Mouse (Mus musculus) heart, embryonic 12.5 days (tissue): ENCODE results near the gene Cox4i1. TPM values are rescaled to one million over a fixed set of nuclear protein-coding genes. Genes with fewer than 3 reads are reported as not detected.

Source experiments
- ATAC-seq: fragments of 200-750 bp; cut with Nextera tagmentation; 2 replicates; pipeline ENCODE4 v1.8.0; 2017; ENCODE audit warnings: moderate TSS enrichment, moderate library complexity; ENCODE audit not compliant: insufficient number of reproducible peaks, low FRiP score
- H3K27ac ChIP-seq: fragments of 300-500 bp; sonication (generic); 2 replicates; pipeline ENCODE4 v1.5.1; 2016; ENCODE audit warnings: mild to moderate bottlenecking, moderate library complexity; ENCODE audit not compliant: poor library complexity, severe bottlenecking
- H3K27me3 ChIP-seq: fragments of 300-500 bp; sonication (generic); replicated peaks from 2 replicates; pipeline ENCODE4 v1.6.1; 2016; ENCODE audit warnings: mild to moderate bottlenecking, moderate library complexity
- H3K36me3 ChIP-seq: fragments of 300-500 bp; sonication (generic); 2 replicates; pipeline ENCODE4 v1.6.1; 2016; ENCODE audit warnings: mild to moderate bottlenecking, moderate library complexity
- H3K4me1 ChIP-seq: fragments of 300-500 bp; sonication (generic); replicated peaks from 2 replicates; pipeline ENCODE4 v1.6.1; 2016; ENCODE audit warnings: mild to moderate bottlenecking
- H3K4me2 ChIP-seq: fragments of 300-500 bp; sonication (generic); 2 replicates; pipeline ENCODE4 v1.6.1; 2016; ENCODE audit warnings: mild to moderate bottlenecking, moderate library complexity
- H3K4me3 ChIP-seq: fragments of 300-500 bp; sonication (generic); 2 replicates; pipeline ENCODE4 v1.5.1; 2016; ENCODE audit warnings: mild to moderate bottlenecking
- H3K9ac ChIP-seq: fragments of 300-500 bp; sonication (generic); 2 replicates; pipeline ENCODE4 v1.6.1; 2016; ENCODE audit warnings: mild to moderate bottlenecking, moderate library complexity
- H3K9me3 ChIP-seq: fragments of 300-500 bp; sonication (generic); replicated peaks from 2 replicates; pipeline ENCODE4 v1.6.1; 2016; ENCODE audit warnings: mild to moderate bottlenecking, moderate library complexity
- WGBS: fragments of 180-500 bp; shearing (Covaris S2); methylation state at CpG from one replicate; pipeline ENCODE4 v1.1.7; 2016; 5-methylcytosine and 5-hydroxymethylcytosine counted together
- polyA plus RNA-seq: library from polyadenylated mRNA; unstranded; fragments of >200 nt; fragmentation: Nextera tagmentation; extraction: Ambion mirVana; gene quantifications from 2 replicates; pipeline ENCODE4 v1.2.1, GENCODE M21; 2016

Cox4i1 gene
- polyA plus RNA-seq, result 1,676 and 1,716 TPM in 2 replicates

GRCm38 (mm10) chr8:120667561-120668373 is at the start of gene Cox4i1, which contains the start of gene Gm27021:
Cox4i1 (plus strand) TSS chr8:120668222.
Gm27021 (minus strand) TSS chr8:120668079.
- H3K27ac ChIP-seq, result peak within 1 kb of the TSS; percentile 88
- peaks cover 31% of the 10 kb centered on the region for H3K36me3 ChIP-seq
- ATAC-seq, result peak; percentile 95
- H3K27me3 ChIP-seq, result no peaks in the 10 kb centered on the region
- peak within 1 kb of the TSS; percentile 85 for H3K4me3 ChIP-seq
- H3K4me2 ChIP-seq, result peak within 1 kb of the TSS; percentile 80
- H3K9me3 ChIP-seq, result no peaks in the 10 kb centered on the region
- WGBS, result under 1% methylated on average over 105 of the region's 105 CpGs
- peak within 1 kb of the TSS; percentile 99 for H3K9ac ChIP-seq
- H3K4me1 ChIP-seq, result peaks cover 47% of the 10 kb centered on the region

DNA sequence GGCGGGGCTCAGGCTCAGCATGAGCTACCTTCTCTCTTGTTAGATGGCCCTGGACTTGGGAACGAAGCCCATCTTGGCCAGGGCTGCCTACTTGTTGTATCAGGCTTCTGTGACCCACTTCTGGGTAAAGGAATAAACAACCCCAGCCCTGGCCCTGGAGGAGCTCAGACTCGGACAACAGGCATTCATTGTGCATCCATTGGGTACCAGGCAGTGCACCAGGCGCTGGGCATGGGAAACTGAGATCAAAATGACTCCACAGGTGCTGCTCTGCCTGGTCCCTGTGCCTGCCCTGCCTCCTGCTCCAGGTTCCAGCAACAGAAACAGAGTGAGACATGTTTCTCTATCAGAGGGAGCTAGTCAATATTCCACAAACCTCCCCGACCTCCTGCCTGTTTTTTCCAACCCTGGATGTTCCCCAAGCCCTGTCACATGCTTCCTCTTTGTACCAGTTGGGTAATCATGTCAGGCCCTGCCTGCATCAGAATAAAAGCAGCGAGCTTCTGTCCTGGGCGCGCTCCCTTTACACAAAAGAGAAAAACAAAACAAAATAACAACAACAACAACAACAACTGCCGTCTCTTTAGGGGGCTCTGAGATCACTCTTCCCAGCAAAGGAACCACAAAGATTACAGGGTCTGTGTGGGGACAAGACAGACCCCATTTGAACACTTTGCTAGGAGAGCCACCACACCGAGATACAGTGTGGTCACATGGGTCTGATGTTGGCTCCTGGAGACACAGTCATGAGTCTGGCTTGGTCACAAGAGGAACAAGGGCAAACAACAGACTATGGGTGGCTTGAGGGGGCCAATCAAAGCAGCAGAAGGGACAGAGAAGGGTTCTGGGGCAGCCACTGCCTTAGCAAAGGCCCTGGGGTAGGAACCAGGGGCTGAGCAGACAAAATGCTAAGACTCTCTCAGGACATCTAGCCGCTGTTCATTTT is 48.5 kb upstream of the Cox4i1 start:
- peaks cover 50% of the 10 kb centered on the region for H3K4me1 ChIP-seq
- H3K4me2 ChIP-seq, result no peak overlapping the region
- H3K9ac ChIP-seq, result no peak overlapping the region; the same call in 1 of the 2 replicates
- H3K9me3 ChIP-seq, result no peaks in the 10 kb centered on the region
- H3K27me3 ChIP-seq, result no peaks in the 10 kb centered on the region
- 73% methylated on average over 11 of the region's 11 CpGs for WGBS
- no peak for ATAC-seq
- no peaks in the 10 kb centered on the region for H3K36me3 ChIP-seq
- H3K4me3 ChIP-seq, result no peak overlapping the region
- no peak overlapping the region for H3K27ac ChIP-seq

DNA sequence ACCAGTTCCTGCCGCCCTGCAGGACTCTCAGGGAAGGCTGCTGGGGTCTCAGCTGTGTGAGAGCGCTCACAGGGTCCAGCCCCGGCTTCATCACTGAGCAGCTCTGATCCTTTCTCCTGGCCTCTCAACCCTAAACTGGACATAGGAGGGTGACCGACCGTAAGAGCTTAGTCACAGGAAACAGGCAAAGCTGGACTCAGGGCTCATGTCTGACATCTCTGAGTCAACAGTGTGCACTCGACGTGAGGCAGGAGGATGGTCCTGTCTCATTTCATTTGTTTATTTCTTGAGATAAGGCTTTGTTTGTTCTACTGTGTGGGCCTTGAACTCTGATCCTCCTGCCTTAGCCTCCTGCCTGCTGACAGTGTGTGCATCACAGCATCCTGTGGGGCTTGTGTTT is 47.6 kb upstream of the Cox4i1 start:
- H3K4me1 ChIP-seq, result peaks cover 50% of the 10 kb centered on the region
- WGBS, result 40% methylated on average over 7 of the region's 7 CpGs

DNA sequence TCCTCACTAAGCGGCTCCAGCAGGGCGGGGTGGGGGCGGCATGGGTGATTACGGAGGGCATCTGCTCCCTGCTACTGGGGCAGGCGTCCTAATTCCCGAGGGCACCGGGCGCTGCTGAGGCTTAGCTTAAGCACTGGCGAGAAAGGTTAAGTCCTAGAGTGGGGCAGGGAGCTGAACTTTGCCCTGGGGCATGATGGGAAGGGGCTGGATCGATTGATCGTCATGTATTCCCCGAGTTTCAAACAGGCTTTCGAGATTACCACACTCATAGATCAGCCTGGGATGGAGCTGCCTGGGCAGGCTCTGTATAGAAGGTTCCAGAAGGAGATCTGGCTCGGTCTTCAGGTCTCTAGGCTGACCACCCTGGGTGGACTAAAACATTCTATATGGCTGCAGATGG is 45.9 kb upstream of the Cox4i1 start:
- no peaks in the 10 kb centered on the region for H3K36me3 ChIP-seq
- peak overlapping the region; percentile 9; the same call in 1 of the 2 replicates for H3K9ac ChIP-seq
- H3K27me3 ChIP-seq, result no peaks in the 10 kb centered on the region
- ATAC-seq, result 0 out of 2 replicates have a peak, but pooled peaks have one; percentile 19
- 0 out of 2 replicates have a peak overlapping the region, but pooled peaks have one; percentile 7 for H3K27ac ChIP-seq
- 0 out of 2 replicates have a peak overlapping the region, but pooled peaks have one; percentile 13 for H3K4me2 ChIP-seq
- H3K9me3 ChIP-seq, result no peaks in the 10 kb centered on the region
- WGBS, result 56% methylated on average over 14 of the region's 14 CpGs
- peaks cover 38% of the 10 kb centered on the region for H3K4me1 ChIP-seq
- H3K4me3 ChIP-seq, result no peak overlapping the region

More for the DNA sequence above, 47.6 kb upstream of the Cox4i1 start:
- Histone ChIP-seq H3K4me2 (no peak overlapping the region), H3K36me3 (no peaks in the 10 kb centered on the region), H3K9me3 (no peaks in the 10 kb centered on the region), H3K27ac (no peak overlapping the region), H3K9ac (peak overlapping the region; percentile 26; the same call in 1 of the 2 replicates), H3K4me3 (no peak overlapping the region), H3K27me3 (no peaks in the 10 kb centered on the region)
- no peak for ATAC-seq

DNA sequence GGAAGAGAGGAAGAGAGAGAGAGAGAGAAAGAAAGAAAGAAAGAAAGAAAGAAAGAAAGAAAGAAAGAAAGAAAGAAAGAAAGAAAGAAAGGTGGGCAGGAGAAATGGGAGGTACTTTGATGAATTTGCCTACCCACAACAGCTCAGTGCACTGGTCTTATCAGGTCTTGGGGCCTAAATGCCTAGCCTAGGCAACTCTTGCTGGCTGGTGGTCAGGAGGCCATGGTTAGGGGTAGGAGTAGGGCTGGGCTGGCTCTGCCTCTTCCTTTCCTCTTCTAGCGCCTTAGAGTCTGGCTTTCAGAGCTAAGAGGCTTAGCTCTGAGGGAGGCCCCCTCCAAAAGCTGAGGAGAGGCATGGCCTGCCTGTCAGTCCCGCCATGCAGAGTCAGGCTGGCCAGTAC is 44.4 kb upstream of the Cox4i1 start:
- Histone ChIP-seq H3K4me3 (no peak overlapping the region), H3K4me1 (peaks cover 34% of the 10 kb centered on the region), H3K9me3 (no peaks in the 10 kb centered on the region), H3K4me2 (no peak overlapping the region), H3K27ac (no peak overlapping the region), H3K36me3 (no peaks in the 10 kb centered on the region), H3K9ac (no peak overlapping the region), H3K27me3 (no peaks in the 10 kb centered on the region)
- no peak for ATAC-seq
- 48% methylated on average over 2 of the region's 2 CpGs for WGBS

- Histone ChIP-seq H3K4me2 (no peak overlapping the region), H3K27me3 (no peaks in the 10 kb centered on the region), H3K9ac (no peak overlapping the region), H3K27ac (no peak overlapping the region), H3K4me1 (peaks cover 24% of the 10 kb centered on the region), H3K36me3 (no peaks in the 10 kb centered on the region), H3K4me3 (no peak overlapping the region), H3K9me3 (no peaks in the 10 kb centered on the region)
- 63% methylated on average over 11 of the region's 11 CpGs for WGBS
- no peak for ATAC-seq
Measured at GRCm38 (mm10) chr8:120626461-120626860, 41.6 kb upstream of the Cox4i1 start.

- no peaks in the 10 kb centered on the region for H3K36me3 ChIP-seq
- H3K4me2 ChIP-seq, result no peak overlapping the region
- H3K27ac ChIP-seq, result no peak overlapping the region
- H3K27me3 ChIP-seq, result no peaks in the 10 kb centered on the region; the same call in 1 of the 2 replicates
- 88% methylated on average over 5 of the region's 5 CpGs for WGBS
- H3K9ac ChIP-seq, result no peak overlapping the region
- no peak for ATAC-seq
- 0 out of 2 replicates have a peak, but pooled peaks cover under 1% of the 10 kb centered on the region for H3K9me3 ChIP-seq
- peaks cover 22% of the 10 kb centered on the region for H3K4me1 ChIP-seq
- no peak overlapping the region for H3K4me3 ChIP-seq
Measured at GRCm38 (mm10) chr8:120627298-120627697, 40.7 kb upstream of the Cox4i1 start.

DNA sequence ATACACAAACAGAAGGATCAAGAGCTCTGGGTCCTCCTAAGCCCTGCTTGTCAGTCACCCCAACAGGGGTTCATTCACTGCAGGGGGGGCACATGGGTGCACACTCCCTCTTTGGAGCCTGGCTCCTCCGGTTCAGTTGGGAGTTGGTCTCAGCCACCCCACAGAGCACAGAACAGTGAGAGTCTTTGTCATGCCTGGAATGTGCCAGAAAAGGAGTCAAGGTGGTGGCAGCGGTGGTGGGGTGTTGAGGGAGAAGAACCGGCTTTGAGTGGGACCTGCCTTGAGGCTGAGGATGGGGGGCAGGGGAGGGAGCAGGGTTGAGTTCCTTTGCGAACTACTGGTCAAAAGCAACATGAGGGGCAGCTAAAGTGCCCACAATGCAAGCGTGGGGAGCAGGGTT is 38.0 kb upstream of the Cox4i1 start:
- Histone ChIP-seq H3K27ac (no peak overlapping the region), H3K4me1 (peaks cover 25% of the 10 kb centered on the region), H3K36me3 (no peaks in the 10 kb centered on the region), H3K4me2 (no peak overlapping the region), H3K9me3 (0 out of 2 replicates have a peak, but pooled peaks cover 3% of the 10 kb centered on the region), H3K9ac (no peak overlapping the region), H3K4me3 (no peak overlapping the region), H3K27me3 (peaks cover 20% of the 10 kb centered on the region)
- WGBS, result 36% methylated on average over 5 of the region's 5 CpGs
- no peak for ATAC-seq

GRCm38 (mm10) chr8:120630848-120631247 is 37.2 kb upstream of the Cox4i1 start:
- Histone ChIP-seq H3K4me1 (peaks cover 25% of the 10 kb centered on the region), H3K4me3 (no peak overlapping the region), H3K4me2 (no peak overlapping the region), H3K27me3 (peaks cover 26% of the 10 kb centered on the region), H3K9me3 (0 out of 2 replicates have a peak, but pooled peaks cover 3% of the 10 kb centered on the region), H3K36me3 (no peaks in the 10 kb centered on the region), H3K9ac (no peak overlapping the region), H3K27ac (no peak overlapping the region)
- 34% methylated on average over 6 of the region's 6 CpGs for WGBS
- ATAC-seq, result no peak

DNA sequence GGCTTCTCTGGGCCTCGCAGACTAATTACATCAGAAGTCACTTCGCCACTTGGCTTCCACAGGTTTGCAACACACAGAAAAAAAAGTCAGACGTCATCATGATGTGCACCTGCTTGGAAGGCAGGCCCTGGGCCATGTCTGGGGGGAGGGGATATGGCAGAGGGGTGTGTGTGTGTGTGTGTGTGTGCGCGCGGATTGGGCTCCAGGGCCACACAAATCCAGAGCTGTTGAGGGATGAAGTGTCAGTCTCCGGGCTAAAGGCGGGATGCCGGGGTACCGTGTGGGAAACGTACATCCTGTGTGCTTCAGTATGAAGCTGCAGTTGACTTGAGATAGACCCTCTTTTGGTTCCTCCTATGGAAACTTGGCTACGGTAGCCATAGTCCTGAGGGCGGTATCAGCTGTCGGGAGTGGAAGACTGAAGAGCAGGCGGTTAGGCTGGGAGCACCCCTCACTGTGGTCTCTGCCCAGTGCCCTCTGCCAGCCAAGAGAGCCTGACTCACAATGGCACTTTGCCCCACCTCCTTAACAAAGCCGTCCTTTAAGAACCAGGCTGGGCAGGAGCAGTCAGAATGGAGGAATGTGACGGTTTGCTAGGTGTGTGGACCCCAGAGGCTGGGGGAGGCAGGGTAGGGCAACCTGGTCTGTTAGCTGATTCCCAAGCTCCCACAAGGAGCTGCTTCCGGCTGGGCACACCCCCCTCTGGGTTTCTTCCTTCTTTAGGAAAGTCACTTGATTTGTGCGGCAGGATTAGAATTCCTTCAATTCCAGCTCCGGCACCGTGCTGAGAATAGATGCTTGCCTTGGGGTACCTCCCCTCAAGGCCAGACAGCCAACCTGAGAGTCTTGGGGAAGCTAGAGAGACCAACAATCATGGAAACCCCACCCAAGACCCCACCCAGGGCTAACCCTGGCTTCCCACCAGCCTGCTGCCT is 36.3 kb upstream of the Cox4i1 start:
- no peak for ATAC-seq
- Histone ChIP-seq H3K27me3 (peaks cover 32% of the 10 kb centered on the region), H3K4me2 (no peak overlapping the region), H3K9me3 (0 out of 2 replicates have a peak, but pooled peaks cover 3% of the 10 kb centered on the region), H3K36me3 (no peaks in the 10 kb centered on the region), H3K27ac (no peak overlapping the region), H3K9ac (no peak overlapping the region), H3K4me1 (peaks cover 25% of the 10 kb centered on the region), H3K4me3 (no peak overlapping the region)
- 75% methylated on average over 21 of the region's 21 CpGs for WGBS
